Mouse (Mus musculus) liver, embryonic 12.5 days (tissue): ENCODE measurements around the gene Zfp160. TPM values are rescaled to one million over a fixed set of nuclear protein-coding genes. Genes with fewer than 3 reads are reported as not detected.
"Not testable (repeated sequence)": the region's sequence is repeated elsewhere in the genome, so short reads cannot be mapped to it uniquely, and the experiment has no call there.

Source experiments
- ATAC-seq: fragments of 200-750 bp; cut with Nextera tagmentation; 2 replicates; pipeline ENCODE4 v1.8.0; 2017; ENCODE audit warnings: moderate number of reproducible peaks, mild to moderate bottlenecking, moderate library complexity
- H3K27ac ChIP-seq: fragments of 300-500 bp; sonication (generic); 2 replicates; pipeline ENCODE4 v1.5.1; 2016; ENCODE audit warnings: mild to moderate bottlenecking
- H3K27me3 ChIP-seq: fragments of 300-500 bp; sonication (generic); replicated peaks from 2 replicates; pipeline ENCODE4 v1.6.1; 2016; ENCODE audit warnings: mild to moderate bottlenecking, moderate library complexity
- H3K36me3 ChIP-seq: fragments of 300-500 bp; sonication (generic); 2 replicates; pipeline ENCODE4 v1.6.1; 2016; ENCODE audit warnings: mild to moderate bottlenecking, moderate library complexity
- H3K4me1 ChIP-seq: fragments of 300-500 bp; sonication (generic); 2 replicates; pipeline ENCODE4 v1.6.1; 2016
- H3K4me2 ChIP-seq: fragments of 300-500 bp; sonication (generic); 2 replicates; pipeline ENCODE4 v1.6.1; 2016; ENCODE audit warnings: mild to moderate bottlenecking, moderate library complexity
- H3K4me3 ChIP-seq: fragments of 300-500 bp; sonication (generic); 2 replicates; pipeline ENCODE4 v1.5.1; 2016; ENCODE audit warnings: mild to moderate bottlenecking, moderate library complexity
- H3K9ac ChIP-seq: fragments of 300-500 bp; sonication (generic); 2 replicates; pipeline ENCODE4 v1.6.1; 2016; ENCODE audit warnings: mild to moderate bottlenecking, moderate library complexity
- H3K9me3 ChIP-seq: fragments of 300-500 bp; sonication (generic); replicated peaks from 2 replicates; pipeline ENCODE4 v1.6.1; 2016; ENCODE audit warnings: mild to moderate bottlenecking, moderate library complexity
- WGBS: fragments of 180-500 bp; shearing (Covaris S2); methylation state at CpG from one replicate; pipeline ENCODE4 v1.1.7; 2016; ENCODE audit not compliant: insufficient replicate concordance; 5-methylcytosine and 5-hydroxymethylcytosine counted together
- polyA plus RNA-seq: library from polyadenylated mRNA; unstranded; fragments of >200 nt; fragmentation: Nextera tagmentation; extraction: Ambion mirVana; gene quantifications from 2 replicates; pipeline ENCODE4 v1.2.1, GENCODE M21; 2016

The Zfp160 gene
- polyA plus RNA-seq, 1 experiment from 2014 or later: 6.9 TPM

DNA sequence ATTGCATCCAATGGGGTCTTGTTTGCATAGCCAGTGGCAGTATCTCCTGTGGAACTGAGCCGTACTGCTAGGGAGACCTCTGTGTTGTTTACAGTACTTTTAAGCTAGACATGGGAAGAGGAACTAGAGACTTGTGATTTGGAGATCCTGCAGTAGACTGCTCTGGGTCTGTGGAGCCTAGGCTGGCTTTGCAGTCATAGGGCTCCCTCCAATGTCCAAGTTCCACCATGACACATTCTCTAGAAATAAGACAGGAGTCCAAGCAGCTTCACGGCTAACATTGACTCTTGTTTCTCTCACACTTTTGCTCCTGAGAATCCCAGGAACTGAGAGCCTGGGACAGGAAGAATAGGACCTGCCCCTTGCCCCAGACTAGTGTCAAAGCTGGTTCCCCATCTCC lies 44.6 kb downstream of the Zfp160 start:
- Histone ChIP-seq H3K4me1 (no peaks in the 10 kb centered on the region), H3K36me3 (no peaks in the 10 kb centered on the region), H3K27ac (no peak overlapping the region), H3K9ac (no peak overlapping the region), H3K4me2 (no peak overlapping the region), H3K4me3 (no peak overlapping the region), H3K9me3 (no peaks in the 10 kb centered on the region), H3K27me3 (no peaks in the 10 kb centered on the region)
- WGBS: 70% methylated on average over 2 of the region's 2 CpGs
- no peak for ATAC-seq

DNA sequence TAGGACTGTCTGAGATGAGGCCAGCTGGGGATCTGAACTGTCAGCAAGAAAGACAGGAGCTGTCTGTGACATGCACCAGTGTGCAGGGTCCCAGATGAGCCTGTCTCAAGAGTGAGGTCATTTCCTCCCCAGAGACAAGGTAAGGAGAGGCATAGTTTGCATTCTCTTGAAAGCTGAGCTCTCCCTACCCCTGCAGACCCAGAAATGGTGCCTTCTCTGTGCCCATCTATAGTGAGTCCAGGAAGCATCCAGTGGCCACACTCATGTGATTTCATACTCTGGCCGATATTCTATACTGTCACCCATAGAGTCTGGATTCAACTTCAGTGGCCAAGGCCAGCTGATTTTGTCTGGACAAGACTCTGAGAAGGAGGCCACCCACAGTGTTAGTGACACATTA lies 46.4 kb downstream of the Zfp160 start:
- H3K27ac ChIP-seq, H3K4me2 ChIP-seq, H3K4me3 ChIP-seq, ATAC-seq, H3K4me1 ChIP-seq, H3K36me3 ChIP-seq, H3K27me3 ChIP-seq, H3K9ac ChIP-seq, H3K9me3 ChIP-seq: not testable (repeated sequence)
- WGBS: 76% methylated on average over 1 of the region's 1 CpGs

DNA sequence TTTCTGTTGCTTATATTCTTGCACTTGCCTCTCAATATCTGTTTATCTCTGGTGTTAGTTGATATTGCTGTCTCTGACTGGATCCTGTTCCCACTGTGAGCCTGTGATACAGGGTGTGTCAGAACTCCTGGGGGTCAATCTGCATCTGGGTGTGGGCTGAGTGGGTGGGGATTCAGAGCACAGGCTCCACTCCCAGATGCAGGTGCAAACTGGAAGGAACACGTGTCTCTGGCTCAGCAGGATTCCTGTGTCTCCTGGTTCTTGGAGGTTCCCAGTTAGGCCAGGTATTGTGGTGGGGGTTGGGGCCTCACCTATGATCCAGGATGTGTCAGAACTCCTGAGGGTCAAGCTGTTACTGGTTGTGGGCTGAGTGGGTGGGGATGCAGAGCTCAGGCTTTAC lies 56.8 kb downstream of the Zfp160 start:
- no peak for ATAC-seq
- H3K4me3 ChIP-seq: no peak overlapping the region
- 19% methylated on average over 1 of the region's 1 CpGs for WGBS
- no peak overlapping the region for H3K4me2 ChIP-seq
- no peaks in the 10 kb centered on the region for H3K27me3 ChIP-seq
- H3K27ac ChIP-seq: no peak overlapping the region
- no peaks in the 10 kb centered on the region for H3K4me1 ChIP-seq
- H3K9ac ChIP-seq: no peak overlapping the region
- no peaks in the 10 kb centered on the region for H3K9me3 ChIP-seq
- H3K36me3 ChIP-seq: no peaks in the 10 kb centered on the region

DNA sequence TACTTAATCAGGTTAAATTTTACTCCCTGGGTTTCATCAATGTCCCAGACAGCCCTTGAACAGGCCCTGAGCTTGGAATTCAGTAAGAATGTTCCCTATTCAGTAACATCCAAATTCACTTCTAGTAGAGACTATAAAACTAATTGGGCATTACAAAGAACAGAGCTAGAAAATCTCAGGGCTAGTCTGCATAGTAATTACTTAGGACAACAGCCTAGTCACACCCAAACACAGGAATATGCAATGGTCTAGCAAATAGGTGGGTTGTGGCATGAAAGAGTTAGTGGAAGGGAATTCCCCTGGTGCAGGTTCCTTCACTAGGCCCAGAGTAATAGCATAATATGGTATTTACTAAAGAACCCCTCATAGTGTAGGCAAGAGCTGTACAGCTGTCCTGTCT lies 58.3 kb downstream of the Zfp160 start:
- no peaks in the 10 kb centered on the region for H3K36me3 ChIP-seq
- H3K9me3 ChIP-seq: no peaks in the 10 kb centered on the region
- H3K4me2 ChIP-seq: no peak overlapping the region
- H3K27ac ChIP-seq: no peak overlapping the region
- H3K9ac ChIP-seq: no peak overlapping the region
- no peaks in the 10 kb centered on the region for H3K4me1 ChIP-seq
- no peak overlapping the region for H3K4me3 ChIP-seq
- H3K27me3 ChIP-seq: no peaks in the 10 kb centered on the region
- ATAC-seq: no peak

DNA sequence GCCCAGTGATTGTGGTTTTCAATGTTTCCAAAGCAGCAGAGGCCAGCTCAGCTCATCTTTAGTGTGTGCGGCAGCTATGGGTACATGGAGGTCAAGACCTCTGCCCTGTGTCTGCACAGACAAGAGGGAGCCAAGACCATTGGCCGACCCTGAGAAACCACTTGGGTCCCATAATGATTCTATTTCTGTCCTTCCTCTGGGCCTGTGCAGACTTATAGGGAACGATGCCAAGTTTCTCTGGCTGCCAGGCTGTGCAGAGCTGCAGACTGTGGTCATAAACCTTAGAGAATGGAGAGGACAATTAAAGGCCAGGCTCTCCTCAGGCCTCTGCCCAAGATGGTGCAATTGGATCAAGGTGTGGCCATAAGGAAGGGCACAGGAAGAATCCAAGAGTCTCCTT lies 60.7 kb downstream of the Zfp160 start:
- not testable (repeated sequence) for H3K9me3 ChIP-seq, H3K4me2 ChIP-seq, H3K4me3 ChIP-seq, ATAC-seq, H3K9ac ChIP-seq, H3K27ac ChIP-seq, H3K36me3 ChIP-seq, H3K4me1 ChIP-seq, H3K27me3 ChIP-seq
- no CpG with 5 or more reads among the region's 3 CpGs for WGBS

DNA sequence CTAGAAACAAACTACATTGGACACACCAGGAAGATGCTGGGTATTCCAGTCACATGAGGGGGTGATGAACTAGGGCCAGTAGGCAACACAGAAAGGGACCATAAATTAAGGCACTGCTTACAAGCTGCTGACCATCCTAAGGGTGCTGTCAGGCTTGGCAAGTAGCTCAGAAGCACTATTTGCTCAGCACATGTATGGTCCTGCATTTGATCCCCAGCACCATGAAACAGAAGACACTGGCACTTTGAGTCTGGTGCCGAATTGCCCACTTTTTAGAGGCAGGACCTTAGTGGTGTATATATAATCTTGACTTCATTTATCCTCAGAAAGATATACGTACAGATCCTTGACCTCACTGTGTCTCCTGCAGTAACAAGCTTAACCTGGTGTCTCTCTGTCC lies 62.3 kb downstream of the Zfp160 start:
- H3K27ac ChIP-seq, H3K9me3 ChIP-seq, H3K9ac ChIP-seq, H3K4me2 ChIP-seq, H3K27me3 ChIP-seq, H3K4me1 ChIP-seq, H3K36me3 ChIP-seq, ATAC-seq, H3K4me3 ChIP-seq: not testable (repeated sequence)
- 56% methylated on average over 2 of the region's 2 CpGs for WGBS

Other genes starting within 250 kb of the Zfp160 start
- gene Vmn1r228, start 222.7 kb upstream of the Zfp160 start, polyA plus RNA-seq: not detected in 2 replicates
- gene Vmn1r229, start 197.3 kb upstream of the Zfp160 start, polyA plus RNA-seq: not detected in 2 replicates
- not detected in 2 replicates for gene Vmn1r230, start 168.5 kb upstream of the Zfp160 start, polyA plus RNA-seq
- not detected in 2 replicates for gene Vmn1r231, start 103.8 kb upstream of the Zfp160 start, polyA plus RNA-seq
- gene Vmn1r232, start 89.2 kb upstream of the Zfp160 start, polyA plus RNA-seq: not detected in 2 replicates
- gene Ppp2r1a, start 63.6 kb upstream of the Zfp160 start, polyA plus RNA-seq: 142 and 143 TPM in 2 replicates
- gene Vmn1r233, start 12.4 kb upstream of the Zfp160 start, polyA plus RNA-seq: not detected in 2 replicates
- gene Vmn1r234, start 217.2 kb downstream of the Zfp160 start, polyA plus RNA-seq: not detected in 2 replicates
- not detected in 2 replicates for gene Vmn1r235, start 247.5 kb downstream of the Zfp160 start, polyA plus RNA-seq